In the genomic region with DNA sequence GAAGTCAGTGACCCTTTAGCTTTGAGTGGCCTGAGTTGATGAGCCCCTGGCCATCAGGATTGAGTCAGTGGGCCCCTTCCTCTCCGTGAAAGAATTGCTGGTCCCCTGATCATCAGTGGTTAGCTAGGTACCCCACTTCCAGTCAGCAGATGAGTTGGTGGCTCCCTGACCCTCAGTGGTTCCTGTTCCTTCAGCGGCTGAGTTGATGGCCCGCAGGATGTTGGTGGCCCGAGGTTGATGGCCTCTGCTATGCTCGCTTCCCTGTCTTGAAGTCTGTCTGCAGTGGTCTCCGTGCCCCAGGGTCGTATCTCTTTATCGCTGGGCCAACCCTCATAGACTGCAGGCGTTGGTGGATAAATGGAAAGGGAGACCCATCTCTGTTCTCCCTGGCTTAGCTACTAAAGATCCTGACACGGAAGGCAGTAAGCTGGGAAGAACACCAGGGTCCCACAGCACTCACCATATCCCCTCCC, we compare ENCODE assay signal across 8 mouse cellular contexts. TPM values are rescaled to one million over a fixed set of nuclear protein-coding genes. Genes with fewer than 3 reads are reported as not detected.
DNase-seq lines count a peak whose midpoint lies in the region; ATAC-seq and TF ChIP-seq lines count a peak whose summit lies in the region.

No protein-coding gene starts in this region.

- no peak; the same call in 1 of the 2 replicates for ATAC-seq in intestine, embryonic 16.5 days
- no peak; the same call in 1 of the 2 replicates for ATAC-seq in neural tube, embryonic 12.5 days (ENCODE audit: low FRiP score, low read depth)

- peaks cover 7% of the 10 kb centered on the region for H3K4me1 ChIP-seq in intestine, embryonic 16.5 days (ENCODE audit: control insufficient read depth, insufficient read depth, low read length)
- 0 out of 2 replicates have a peak, but pooled peaks cover 8% of the 10 kb centered on the region for H3K4me1 ChIP-seq in neural tube, embryonic 12.5 days

- no peaks in the 10 kb centered on the region for H3K27me3 ChIP-seq in intestine, embryonic 16.5 days (replicated peaks; ENCODE audit: control insufficient read depth, insufficient read depth, low read length)
- H3K27me3 ChIP-seq in neural tube, embryonic 12.5 days (replicated peaks), result no peaks in the 10 kb centered on the region

- 2% methylated on average over 10 of the region's 10 CpGs for WGBS in intestine, embryonic 16.5 days
- WGBS in neural tube, embryonic 12.5 days, result 4% methylated on average over 10 of the region's 10 CpGs

- DNase-seq in gastrocnemius, adult 2 months, result no peak
- no peak for DNase-seq in gastrocnemius, postnatal 25 days
- peak; percentile 24 to 39 for DNase-seq in spleen, postnatal 10 days (ENCODE audit: low spot score in 2 of 2)
- DNase-seq in spleen, adult 18-20 months, result no peak
- DNase-seq in cerebellum, postnatal 4 days (ENCODE audit: low spot score in 2 of 2), result no peak
- DNase-seq in cerebellum, adult 9-10 months, result no peak

- H3K4me2 ChIP-seq in intestine, embryonic 16.5 days (ENCODE audit: low read depth, low read length), result peak overlapping the region; percentile 80
- H3K4me2 ChIP-seq in neural tube, embryonic 12.5 days (replicated peaks), result peak overlapping the region; percentile 69

- H3K4me3 ChIP-seq in gastrocnemius, adult 2 months, result peak overlapping the region; percentile 76
- peak overlapping the region; percentile 89 for H3K4me3 ChIP-seq in intestine, embryonic 16.5 days (ENCODE audit: low read length)
- peak overlapping the region; percentile 85 for H3K4me3 ChIP-seq in neural tube, embryonic 12.5 days

- H3K27ac ChIP-seq in gastrocnemius, adult 2 months, result peak overlapping the region; percentile 89
- H3K27ac ChIP-seq in intestine, embryonic 16.5 days (ENCODE audit: low read length), result no peak overlapping the region
- H3K27ac ChIP-seq in neural tube, embryonic 12.5 days, result no peak overlapping the region

- H3K36me3 ChIP-seq in intestine, embryonic 16.5 days (ENCODE audit: control insufficient read depth, insufficient read depth, low read length), result no peaks in the 10 kb centered on the region
- no peaks in the 10 kb centered on the region for H3K36me3 ChIP-seq in neural tube, embryonic 12.5 days

- TF ChIP-seq CTCF in gastrocnemius, adult 2 months (IDR thresholded peaks at IDR 0.05), result no peak

- H3K9ac ChIP-seq in intestine, embryonic 16.5 days (ENCODE audit: low read depth, low read length), result peak overlapping the region; percentile 90
- H3K9ac ChIP-seq in neural tube, embryonic 12.5 days, result peak overlapping the region; percentile 84

- H3K9me3 ChIP-seq in intestine, embryonic 16.5 days (ENCODE audit: control insufficient read depth, low read length), result no peaks in the 10 kb centered on the region
- no peaks in the 10 kb centered on the region for H3K9me3 ChIP-seq in neural tube, embryonic 12.5 days

- intact Hi-C loops in gastrocnemius, adult 2 months (cut with DNase I), result loop anchor here (2.0 kb wide), 1 partner anchor 103 kb away; no protein-coding TSS in a partner anchor

RNA-seq across cellular contexts. Expression of gene Bbs12, which starts 0.4 kb away (rescaled TPM):
- under 1 TPM; 0.18 to 0.47 TPM for total RNA-seq in gastrocnemius, adult 2 months (2021)
- under 1 TPM; 0.43 to 0.51 TPM for total RNA-seq in gastrocnemius, postnatal 25 days (2021)
- 3.9 and 4.3 TPM in 2 replicates for polyA plus RNA-seq in intestine, embryonic 16.5 days (2015; fragmentation: Nextera tagmentation; extraction: Ambion mirVana)
- 4.6 and 5.9 TPM in 2 replicates for polyA plus RNA-seq in neural tube, embryonic 12.5 days (2016; fragmentation: Nextera tagmentation; extraction: Ambion mirVana)

RNA-seq across cellular contexts. Expression of gene Cetn4, which starts 0.6 kb away (rescaled TPM):
- total RNA-seq in gastrocnemius, adult 2 months (2021), result under 1 TPM in 1 of 2 experiments, not detected in 1; 0.36 TPM
- under 1 TPM; 0.35 to 0.43 TPM for total RNA-seq in gastrocnemius, postnatal 25 days (2021)
- polyA plus RNA-seq in intestine, embryonic 16.5 days (2015; fragmentation: Nextera tagmentation; extraction: Ambion mirVana), result 1.1 and 1.9 TPM in 2 replicates
- 2.1 and 2.6 TPM in 2 replicates for polyA plus RNA-seq in neural tube, embryonic 12.5 days (2016; fragmentation: Nextera tagmentation; extraction: Ambion mirVana)

RNA-seq across cellular contexts. Expression of gene Fgf2, which starts 36.2 kb away (rescaled TPM):
- 10 to 100 TPM in 1 of 2 experiments, 1 to 10 TPM in 1; 5.4 to 12.1 TPM for total RNA-seq in gastrocnemius, adult 2 months (2021)
- 1 to 10 TPM; 7.4 to 8.9 TPM for total RNA-seq in gastrocnemius, postnatal 25 days (2021)
- 2.1 and 2.5 TPM in 2 replicates for polyA plus RNA-seq in intestine, embryonic 16.5 days (2015; fragmentation: Nextera tagmentation; extraction: Ambion mirVana)
- 0.39 and 0.46 TPM in 2 replicates for polyA plus RNA-seq in neural tube, embryonic 12.5 days (2016; fragmentation: Nextera tagmentation; extraction: Ambion mirVana)

Comparison
In these comparisons a context has a peak if more than half of its experiments do, and no peak if none do; other contexts are left out.
1. DNase-seq: peak in spleen, postnatal 10 days (2 of 2); none in gastrocnemius, adult 2 months (single experiment), gastrocnemius, postnatal 25 days (single experiment), spleen, adult 18-20 months (0 of 2), cerebellum, postnatal 4 days (0 of 2) and cerebellum, adult 9-10 months (single experiment).
2. Peak in every context shown above with its lines, with median percentiles within 50 percentile points of each other: H3K4me3 ChIP-seq.